Mouse (Mus musculus): ENCODE results near the gene Tekt5.

DNA sequence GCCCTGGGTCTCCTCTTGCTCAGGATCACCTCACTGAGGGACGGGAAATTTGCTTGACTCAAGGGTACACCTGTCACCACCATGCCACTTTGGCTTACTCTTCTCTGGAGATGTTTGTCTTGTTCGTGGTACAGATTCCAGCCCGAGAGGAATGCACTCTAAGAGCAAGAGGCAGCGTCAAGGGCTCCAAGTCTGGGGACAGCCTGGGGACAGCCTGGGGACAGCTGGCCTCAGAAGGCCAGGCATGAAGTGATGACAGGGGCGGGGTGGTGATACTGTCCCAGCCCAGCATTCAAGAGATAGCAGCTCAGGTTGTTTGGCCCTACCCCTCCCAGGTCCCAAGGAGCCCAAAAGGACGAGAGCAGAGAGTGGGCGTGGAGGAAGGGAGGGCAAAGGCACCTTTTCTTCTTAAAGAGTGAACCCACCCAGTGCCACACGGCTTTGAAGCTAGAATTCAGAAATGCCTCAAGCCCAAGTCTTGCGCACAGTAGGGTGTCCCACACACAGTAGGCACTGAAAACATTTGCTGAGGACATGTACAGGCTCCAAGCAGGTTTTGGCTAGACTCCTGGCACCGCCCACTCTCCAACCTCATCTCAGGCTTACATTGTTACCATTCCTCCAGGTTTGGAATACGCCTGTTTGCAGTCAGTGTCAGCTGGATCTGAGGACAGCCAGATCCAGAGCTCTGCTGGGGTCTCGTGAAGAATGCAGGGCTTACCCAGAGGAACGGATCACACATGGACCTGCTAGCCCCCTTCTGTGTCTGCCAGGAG, 57.7 kb downstream of the Tekt5 start:
- no peak for TF ChIP-seq CTCF (IDR thresholded peaks at IDR 0.05; ENCODE audit: insufficient read depth, low read length)
- TF ChIP-seq POLR2A (IDR thresholded peaks at IDR 0.05; ENCODE audit: borderline replicate concordance, extremely low read depth, low read depth, low read length) = no peak

Data from lung, adult 2 months (tissue).